Mouse (Mus musculus): ENCODE results near the gene Arid5b. TPM values are rescaled to one million over a fixed set of nuclear protein-coding genes. Genes with fewer than 3 reads are reported as not detected.

Arid5b gene
- polyA plus RNA-seq, 1 experiment from 2014 or later, result 22.2 TPM

DNA sequence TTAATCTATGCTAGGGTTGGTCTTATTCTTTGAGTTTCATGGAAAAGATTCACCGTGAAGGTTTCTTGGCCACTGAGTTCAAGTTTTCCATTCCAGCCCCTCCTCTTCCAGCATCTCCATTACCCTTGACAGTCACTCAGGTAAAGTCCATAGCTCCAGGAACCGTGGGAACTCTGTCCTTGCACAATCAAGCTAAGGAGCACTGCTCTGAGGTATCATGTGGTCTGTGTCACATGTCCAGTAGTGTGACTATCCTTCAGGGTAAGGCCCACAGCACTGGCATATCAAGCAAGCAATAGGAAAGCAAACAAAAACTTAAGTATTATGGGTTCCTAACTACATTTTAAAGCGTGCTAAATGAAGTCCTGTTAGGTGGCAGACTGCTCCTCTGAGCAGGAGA, 22.4 kb downstream of the Arid5b start:
- no peak for DNase-seq
- Histone ChIP-seq H3K36me3 (ENCODE audit: control insufficient read depth, insufficient read depth, low read length) (no peaks in the 10 kb centered on the region), H3K27ac (replicated peaks; ENCODE audit: low read depth, low read length) (no peak overlapping the region), H3K4me1 (ENCODE audit: control insufficient read depth, insufficient read depth, low read length) (no peaks in the 10 kb centered on the region), H3K27me3 (ENCODE audit: control insufficient read depth, insufficient read depth, low read length) (no peaks in the 10 kb centered on the region), H3K9me3 (ENCODE audit: control insufficient read depth, low read length) (no peaks in the 10 kb centered on the region), H3K4me3 (replicated peaks; ENCODE audit: low read depth, low read length) (no peak overlapping the region), H3K4me2 (ENCODE audit: low read length) (no peak overlapping the region), H3K9ac (replicated peaks; ENCODE audit: low read length) (no peak overlapping the region)
- ATAC-seq (ENCODE audit: low FRiP score, low TSS enrichment), result no peak
- 86% methylated on average over 3 of the region's 3 CpGs for WGBS

GRCm38 (mm10) chr10:68253452-68254117, 25.0 kb downstream of the Arid5b start:
- DNase-seq (no peak), ATAC-seq (ENCODE audit: low FRiP score, low TSS enrichment) (no peak)
- H3K9me3 ChIP-seq (ENCODE audit: control insufficient read depth, low read length), result no peaks in the 10 kb centered on the region
- H3K9ac ChIP-seq (replicated peaks; ENCODE audit: low read length), result no peak overlapping the region
- H3K4me1 ChIP-seq (ENCODE audit: control insufficient read depth, insufficient read depth, low read length), result peaks cover 3% of the 10 kb centered on the region; the same call in 1 of the 2 replicates
- WGBS, result 80% methylated on average over 7 of the region's 7 CpGs
- no peaks in the 10 kb centered on the region for H3K27me3 ChIP-seq (ENCODE audit: control insufficient read depth, insufficient read depth, low read length)
- no peaks in the 10 kb centered on the region for H3K36me3 ChIP-seq (ENCODE audit: control insufficient read depth, insufficient read depth, low read length)
- H3K4me2 ChIP-seq (ENCODE audit: low read length), result no peak overlapping the region
- H3K4me3 ChIP-seq (replicated peaks; ENCODE audit: low read depth, low read length), result no peak overlapping the region
- no peak overlapping the region for H3K27ac ChIP-seq (replicated peaks; ENCODE audit: low read depth, low read length)

GRCm38 (mm10) chr10:68252650-68253049, 25.9 kb downstream of the Arid5b start:
- Histone ChIP-seq H3K27ac (replicated peaks; ENCODE audit: low read depth, low read length) (no peak overlapping the region), H3K9ac (replicated peaks; ENCODE audit: low read length) (no peak overlapping the region), H3K4me3 (replicated peaks; ENCODE audit: low read depth, low read length) (no peak overlapping the region), H3K4me2 (ENCODE audit: low read length) (no peak overlapping the region), H3K9me3 (ENCODE audit: control insufficient read depth, low read length) (no peaks in the 10 kb centered on the region), H3K4me1 (ENCODE audit: control insufficient read depth, insufficient read depth, low read length) (peaks cover 6% of the 10 kb centered on the region; the same call in 1 of the 2 replicates), H3K27me3 (ENCODE audit: control insufficient read depth, insufficient read depth, low read length) (no peaks in the 10 kb centered on the region), H3K36me3 (ENCODE audit: control insufficient read depth, insufficient read depth, low read length) (no peaks in the 10 kb centered on the region)
- no peak for ATAC-seq (ENCODE audit: low FRiP score, low TSS enrichment)
- no peak for DNase-seq
- WGBS, result 93% methylated on average over 4 of the region's 4 CpGs

DNA sequence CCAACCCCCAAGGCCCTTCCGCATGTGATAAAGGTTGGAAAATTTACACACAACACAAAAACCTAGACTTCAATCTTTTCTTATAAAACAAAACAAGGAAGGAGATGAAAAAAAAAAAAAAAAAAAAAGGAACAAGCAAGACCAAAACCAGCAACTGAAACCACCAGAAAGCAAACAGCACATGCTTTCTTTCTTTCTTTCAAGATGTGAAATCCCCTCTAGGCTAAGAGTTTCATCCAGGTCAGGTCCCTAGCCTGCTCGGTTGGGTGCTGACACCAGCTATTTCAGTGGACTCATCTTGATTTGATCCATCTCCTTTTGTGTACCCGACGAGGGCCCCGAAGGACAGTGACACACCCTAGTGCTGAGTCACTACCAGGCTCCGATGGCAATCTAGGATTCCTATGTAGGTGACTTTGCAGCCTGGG, 29.2 kb downstream of the Arid5b start:
- H3K9ac ChIP-seq (replicated peaks; ENCODE audit: low read length), result no peak overlapping the region
- H3K4me2 ChIP-seq (ENCODE audit: low read length), result no peak overlapping the region
- ATAC-seq (ENCODE audit: low FRiP score, low TSS enrichment) (no peak), DNase-seq (no peak)
- peaks cover 6% of the 10 kb centered on the region; the same call in 1 of the 2 replicates for H3K4me1 ChIP-seq (ENCODE audit: control insufficient read depth, insufficient read depth, low read length)
- H3K36me3 ChIP-seq (ENCODE audit: control insufficient read depth, insufficient read depth, low read length), result no peaks in the 10 kb centered on the region
- no peaks in the 10 kb centered on the region for H3K27me3 ChIP-seq (ENCODE audit: control insufficient read depth, insufficient read depth, low read length)
- H3K27ac ChIP-seq (replicated peaks; ENCODE audit: low read depth, low read length), result no peak overlapping the region
- WGBS, result 43% methylated on average over 6 of the region's 6 CpGs
- H3K4me3 ChIP-seq (replicated peaks; ENCODE audit: low read depth, low read length), result no peak overlapping the region
- no peaks in the 10 kb centered on the region for H3K9me3 ChIP-seq (ENCODE audit: control insufficient read depth, low read length)

DNA sequence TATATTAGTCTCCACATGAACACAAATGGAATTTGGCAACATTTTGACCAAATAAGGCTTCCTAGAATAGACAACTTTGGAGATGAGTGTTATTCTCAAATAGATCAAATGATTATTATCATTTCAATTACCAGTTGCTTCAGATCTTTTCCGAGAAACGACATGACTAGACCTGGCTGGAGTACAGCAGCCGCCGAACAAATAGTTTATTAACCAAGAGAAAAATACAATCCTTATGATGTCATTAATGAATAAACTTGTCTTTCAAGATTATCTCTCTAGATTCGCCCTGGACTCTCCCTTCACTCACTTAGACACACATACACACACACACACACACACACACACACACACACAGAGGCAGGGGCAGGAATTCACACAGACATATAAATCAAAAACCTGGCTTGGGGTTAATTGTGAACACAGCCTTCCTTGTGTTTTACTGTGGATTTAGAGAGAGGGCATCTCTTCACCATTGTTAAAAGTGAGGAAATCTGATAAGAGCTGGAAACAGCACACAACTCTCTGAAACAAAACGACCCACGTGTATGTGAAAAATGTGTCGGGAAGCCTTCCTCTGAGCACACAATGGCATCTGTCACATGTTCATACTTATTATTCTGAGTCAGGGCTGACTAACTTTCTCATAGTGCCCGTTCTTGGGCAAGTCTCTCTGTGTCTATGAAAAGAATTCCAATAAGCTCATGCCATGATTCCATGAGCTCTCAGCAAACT, 30.1 kb downstream of the Arid5b start:
- WGBS, result 28% methylated on average over 9 of the region's 9 CpGs
- H3K9me3 ChIP-seq (ENCODE audit: control insufficient read depth, low read length), result no peaks in the 10 kb centered on the region
- H3K9ac ChIP-seq (replicated peaks; ENCODE audit: low read length), result no peak overlapping the region
- H3K27me3 ChIP-seq (ENCODE audit: control insufficient read depth, insufficient read depth, low read length), result no peaks in the 10 kb centered on the region
- H3K27ac ChIP-seq (replicated peaks; ENCODE audit: low read depth, low read length), result no peak overlapping the region
- H3K4me2 ChIP-seq (ENCODE audit: low read length), result no peak overlapping the region
- H3K36me3 ChIP-seq (ENCODE audit: control insufficient read depth, insufficient read depth, low read length), result no peaks in the 10 kb centered on the region
- peaks cover 6% of the 10 kb centered on the region; the same call in 1 of the 2 replicates for H3K4me1 ChIP-seq (ENCODE audit: control insufficient read depth, insufficient read depth, low read length)
- no peak overlapping the region for H3K4me3 ChIP-seq (replicated peaks; ENCODE audit: low read depth, low read length)
- ATAC-seq (ENCODE audit: low FRiP score, low TSS enrichment) (no peak), DNase-seq (peak; percentile 43)

DNA sequence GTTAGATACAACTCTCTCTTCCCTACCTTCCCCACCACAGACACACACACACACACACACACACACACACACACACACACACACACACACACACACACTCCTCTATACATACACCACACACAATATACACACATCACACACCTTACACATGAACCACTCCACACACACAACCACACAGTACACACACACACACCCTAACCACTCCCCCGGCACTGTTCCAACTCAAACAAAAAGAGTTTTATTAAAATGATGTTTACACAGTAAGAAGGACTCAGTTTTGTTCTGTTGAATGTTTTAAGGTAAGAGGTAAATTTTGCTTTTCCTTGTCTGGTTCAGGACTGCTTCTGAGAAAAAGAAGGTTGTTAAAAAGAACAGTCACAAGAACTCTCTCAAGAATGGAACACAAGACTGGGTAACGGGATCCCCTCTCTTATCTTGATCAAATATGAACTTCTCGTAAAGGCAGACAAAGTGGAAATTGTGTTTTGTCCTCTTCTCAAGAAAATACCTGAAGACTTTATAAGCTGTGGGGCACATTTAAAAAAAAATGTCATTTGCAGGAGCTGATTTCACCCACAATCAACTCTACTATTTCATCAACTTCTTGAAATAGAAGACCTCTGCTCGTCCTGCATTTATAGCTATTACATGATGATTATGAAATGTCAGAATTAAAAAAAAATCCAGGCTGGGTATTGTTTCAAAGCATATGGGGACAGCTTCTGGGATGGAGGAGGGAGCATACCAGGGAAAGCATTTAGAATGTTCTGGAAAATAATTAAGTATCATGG, 30.9 kb downstream of the Arid5b start:
- 93% methylated on average over 4 of the region's 4 CpGs for WGBS
- Histone ChIP-seq H3K9ac (replicated peaks; ENCODE audit: low read length) (no peak overlapping the region), H3K27me3 (ENCODE audit: control insufficient read depth, insufficient read depth, low read length) (no peaks in the 10 kb centered on the region), H3K4me1 (ENCODE audit: control insufficient read depth, insufficient read depth, low read length) (peaks cover 6% of the 10 kb centered on the region; the same call in 1 of the 2 replicates), H3K9me3 (ENCODE audit: control insufficient read depth, low read length) (no peaks in the 10 kb centered on the region), H3K27ac (replicated peaks; ENCODE audit: low read depth, low read length) (no peak overlapping the region), H3K4me2 (ENCODE audit: low read length) (no peak overlapping the region), H3K36me3 (ENCODE audit: control insufficient read depth, insufficient read depth, low read length) (peaks cover 4% of the 10 kb centered on the region; the same call in 1 of the 2 replicates), H3K4me3 (replicated peaks; ENCODE audit: low read depth, low read length) (no peak overlapping the region)
- DNase-seq, result no peak
- no peak for ATAC-seq (ENCODE audit: low FRiP score, low TSS enrichment)

DNA sequence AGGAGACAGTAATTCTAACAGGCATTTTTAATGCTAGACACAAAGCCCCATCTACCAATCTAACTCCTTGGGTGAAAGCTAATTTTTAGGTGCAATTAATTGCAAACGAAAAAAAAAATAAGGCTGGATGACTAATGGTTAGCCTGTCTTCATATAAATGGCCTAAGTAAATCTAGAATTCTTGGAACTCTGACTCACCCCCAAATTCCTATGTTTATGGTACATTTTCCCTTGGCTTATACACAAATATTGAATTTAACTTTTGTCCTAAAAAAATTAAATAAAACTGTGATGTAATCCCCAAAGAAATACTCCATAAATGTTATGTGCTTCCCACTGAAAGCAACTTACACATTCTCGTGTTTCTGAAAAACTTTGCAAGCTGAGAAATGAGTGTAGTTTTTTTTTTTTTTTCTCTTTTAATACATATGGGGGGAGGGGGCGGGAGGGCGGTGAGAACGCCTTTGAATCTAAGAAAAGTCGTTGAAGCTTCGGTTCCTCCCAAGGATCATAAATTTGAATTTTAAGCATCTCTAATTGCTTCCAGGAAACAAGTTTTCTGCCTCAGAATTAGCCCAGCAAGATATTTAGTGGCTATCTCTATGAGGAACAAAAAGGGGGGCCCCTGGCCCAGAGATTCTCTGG, 31.8 kb downstream of the Arid5b start:
- Histone ChIP-seq H3K4me3 (replicated peaks; ENCODE audit: low read depth, low read length) (no peak overlapping the region), H3K36me3 (ENCODE audit: control insufficient read depth, insufficient read depth, low read length) (peaks cover 9% of the 10 kb centered on the region), H3K4me1 (ENCODE audit: control insufficient read depth, insufficient read depth, low read length) (peaks cover 6% of the 10 kb centered on the region; the same call in 1 of the 2 replicates), H3K27ac (replicated peaks; ENCODE audit: low read depth, low read length) (no peak overlapping the region), H3K27me3 (ENCODE audit: control insufficient read depth, insufficient read depth, low read length) (no peaks in the 10 kb centered on the region), H3K4me2 (ENCODE audit: low read length) (no peak overlapping the region), H3K9ac (replicated peaks; ENCODE audit: low read length) (no peak overlapping the region), H3K9me3 (ENCODE audit: control insufficient read depth, low read length) (no peaks in the 10 kb centered on the region)
- DNase-seq, result no peak
- WGBS, result 66% methylated on average over 7 of the region's 7 CpGs
- ATAC-seq (ENCODE audit: low FRiP score, low TSS enrichment), result no peak

GRCm38 (mm10) chr10:68240804-68241485, 37.6 kb downstream of the Arid5b start:
- no peaks in the 10 kb centered on the region for H3K4me1 ChIP-seq (ENCODE audit: control insufficient read depth, insufficient read depth, low read length)
- 94% methylated on average over 13 of the region's 13 CpGs for WGBS
- H3K27me3 ChIP-seq (ENCODE audit: control insufficient read depth, insufficient read depth, low read length), result no peaks in the 10 kb centered on the region
- H3K4me2 ChIP-seq (ENCODE audit: low read length), result no peak overlapping the region
- H3K27ac ChIP-seq (replicated peaks; ENCODE audit: low read depth, low read length), result no peak overlapping the region
- H3K4me3 ChIP-seq (replicated peaks; ENCODE audit: low read depth, low read length), result no peak overlapping the region
- ATAC-seq (ENCODE audit: low FRiP score, low TSS enrichment) (no peak), DNase-seq (no peak)
- H3K9me3 ChIP-seq (ENCODE audit: control insufficient read depth, low read length), result no peaks in the 10 kb centered on the region
- H3K9ac ChIP-seq (replicated peaks; ENCODE audit: low read length), result no peak overlapping the region
- H3K36me3 ChIP-seq (ENCODE audit: control insufficient read depth, insufficient read depth, low read length), result peaks cover 9% of the 10 kb centered on the region
